Mouse (Mus musculus) heart, adult 18-20 months (tissue): Measurements from ENCODE around the gene Fam89b. TPM values are rescaled to one million over a fixed set of nuclear protein-coding genes. Genes with fewer than 3 reads are reported as not detected.

Experiments used
- DNase-seq, 2 experiments: peaks; one replicate each; pipeline ENCODE4 v3.0.0; 2021 to 2022; ENCODE audit warnings: mixed read lengths in 1 of 2
- microRNA-seq, 2 experiments: library from miRNA; unstranded; fragments of <30 nt; microRNA quantifications; one replicate each; pipeline ENCODE4 v1.2.0; 2022
- total RNA-seq, 2 experiments: library from RNA; stranded (reverse); gene quantifications; 2 replicates each; pipeline ENCODE4 v1.2.3; 2021

Gene Fam89b
- total RNA-seq, 2 experiments from 2014 or later = 21.6 to 26.0 TPM

DNA sequence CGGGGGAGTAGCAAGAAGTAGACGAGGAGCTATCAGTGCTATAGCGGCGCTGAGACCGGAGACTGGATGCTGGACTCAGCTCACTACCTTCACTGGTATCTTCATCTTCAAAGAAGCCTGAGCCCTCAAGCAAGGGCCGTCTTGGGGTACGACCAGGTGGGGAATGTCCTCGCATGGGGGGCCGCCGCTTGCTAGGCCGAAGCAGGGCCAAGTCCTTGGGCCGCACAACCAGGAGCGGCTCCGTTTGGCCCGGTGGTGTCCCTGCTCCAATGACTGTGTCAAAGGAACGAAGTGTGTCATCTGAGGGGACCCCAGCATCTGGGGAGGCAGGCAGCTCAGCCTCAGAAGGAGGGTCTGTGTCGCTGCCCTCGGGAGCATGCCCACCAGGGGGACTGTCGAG lies 44.0 kb downstream of the Fam89b start:
- no peak for DNase-seq

DNA sequence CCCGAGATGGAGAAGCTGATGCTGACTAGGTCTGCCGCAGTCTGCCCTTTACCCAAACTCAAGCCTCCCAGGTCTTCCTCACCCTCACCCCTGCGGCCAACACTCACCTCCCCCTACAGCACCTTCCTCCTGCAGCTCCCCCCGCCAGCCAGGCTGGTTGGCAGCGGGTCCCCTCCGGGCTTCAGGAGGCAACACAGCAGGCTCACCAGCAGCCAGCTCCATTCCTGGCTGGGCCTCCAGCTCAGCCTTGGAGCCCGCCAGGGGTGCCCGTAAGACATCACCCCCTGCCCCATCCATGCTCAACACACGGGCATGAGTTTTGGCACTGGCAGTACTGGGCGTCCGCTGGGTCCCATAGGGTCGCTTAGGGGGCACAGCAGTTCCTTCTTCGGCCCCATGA lies 44.5 kb downstream of the Fam89b start:
- DNase-seq = no peak

DNA sequence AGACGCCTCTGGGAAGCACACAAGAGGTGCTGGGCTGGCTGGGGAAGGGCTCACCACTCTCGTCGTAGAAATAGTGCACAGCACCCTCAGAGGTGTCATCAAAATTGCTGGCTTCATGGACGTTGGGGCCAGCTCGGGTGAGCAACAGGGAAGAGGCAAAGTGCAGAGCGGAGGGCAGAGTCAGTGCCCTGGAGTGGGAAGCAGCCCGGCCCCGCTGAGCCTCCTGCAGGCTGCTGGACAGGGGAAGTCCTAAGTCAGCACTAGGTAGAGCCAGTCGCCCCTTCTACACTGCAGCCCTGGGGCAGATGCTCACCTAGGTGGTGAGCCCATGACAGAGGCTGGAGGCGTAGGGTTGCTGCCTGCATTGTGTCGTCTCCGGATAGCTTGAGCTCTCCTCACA lies 45.2 kb downstream of the Fam89b start:
- no peak for DNase-seq

DNA sequence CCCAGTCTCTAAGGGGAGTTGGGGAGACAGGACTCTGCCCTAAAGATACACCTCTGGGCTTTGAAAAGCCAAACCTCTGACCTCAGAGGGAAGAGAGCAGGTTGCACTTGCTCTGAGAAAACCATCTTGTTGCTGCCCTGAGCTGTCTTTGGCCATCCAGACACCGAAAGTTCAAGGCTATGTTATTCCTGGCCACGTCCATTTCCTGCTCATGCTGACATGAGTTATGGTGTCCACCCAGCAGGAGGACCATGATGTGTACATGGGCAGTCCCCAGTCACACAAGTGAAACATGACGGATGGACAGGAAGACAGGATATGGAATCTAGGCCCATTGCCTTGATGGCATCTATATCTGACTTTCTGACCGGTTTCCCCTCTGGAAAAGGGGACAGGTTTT lies 49.0 kb downstream of the Fam89b start:
- DNase-seq = no peak

Small RNAs within 50 kb of the gene (microRNA-seq; reads per million reads assigned to microRNA genes)
- gene Mir6987 = 0 to 0.27 reads per million in 2 experiments

Other genes starting within 250 kb of the Fam89b start
- 10 to 100 TPM; 16.9 to 24.2 TPM for gene Mus81, start 241.3 kb downstream of the Fam89b start, total RNA-seq
- 100 to 1,000 TPM; 184 to 211 TPM for gene Cfl1, start 239.2 kb downstream of the Fam89b start, total RNA-seq
- gene 1700020D05Rik, start 225.9 kb downstream of the Fam89b start, total RNA-seq = under 1 TPM; 0.35 to 0.57 TPM
- gene Snx32, start 219.1 kb downstream of the Fam89b start, total RNA-seq = 1 to 10 TPM; 4.2 to 4.3 TPM
- not detected for gene Ovol1, start 169.0 kb downstream of the Fam89b start, total RNA-seq
- gene Ap5b1, start 161.6 kb downstream of the Fam89b start, total RNA-seq = 1 to 10 TPM; 2.8 to 4.3 TPM
- 10 to 100 TPM; 56.5 to 59.3 TPM for gene Rnaseh2c, start 127.8 kb downstream of the Fam89b start, total RNA-seq
- 10 to 100 TPM; 20.5 to 31.3 TPM for gene Kat5, start 119.4 kb downstream of the Fam89b start, total RNA-seq
- gene Rela, start 92.2 kb downstream of the Fam89b start, total RNA-seq = 10 to 100 TPM; 25.4 to 30.2 TPM
- 10 to 100 TPM; 20.3 to 24.1 TPM for gene Sipa1, start 65.9 kb downstream of the Fam89b start, total RNA-seq
- 10 to 100 TPM; 21.5 to 25.2 TPM for gene Map3k11, start 40.9 kb downstream of the Fam89b start, total RNA-seq
- 10 to 100 TPM; 17.3 to 18.4 TPM for gene Pcnx3, start 40.7 kb downstream of the Fam89b start, total RNA-seq
- gene Kcnk7, start 25.3 kb downstream of the Fam89b start, total RNA-seq = not detected
- 100 to 1,000 TPM; 134 to 144 TPM for gene Ehbp1l1, start 3.3 kb downstream of the Fam89b start, total RNA-seq
- gene Ltbp3, start 11.3 kb upstream of the Fam89b start, total RNA-seq = 10 to 100 TPM; 30.4 to 35.5 TPM
- gene Scyl1, start 41.8 kb upstream of the Fam89b start, total RNA-seq = 10 to 100 TPM; 55.1 to 67.8 TPM
- gene Frmd8, start 145.6 kb upstream of the Fam89b start, total RNA-seq = 10 to 100 TPM in 1 of 2 experiments, 1 to 10 TPM in 1; 7.2 to 10.6 TPM
- gene Slc25a45, start 148.2 kb upstream of the Fam89b start, total RNA-seq = 1 to 10 TPM; 2.6 to 2.8 TPM
- gene Tigd3, start 164.5 kb upstream of the Fam89b start, total RNA-seq = under 1 TPM in 1 of 2 experiments, not detected in 1; 0.35 TPM
- 10 to 100 TPM; 77.6 to 84.0 TPM for gene Dpf2, start 183.4 kb upstream of the Fam89b start, total RNA-seq
- 1 to 10 TPM; 6.6 to 9.0 TPM for gene Cdc42ep2, start 195.2 kb upstream of the Fam89b start, total RNA-seq
- 10 to 100 TPM in 1 of 2 experiments, 1 to 10 TPM in 1; 8.7 to 10.6 TPM for gene Pola2, start 234.5 kb upstream of the Fam89b start, total RNA-seq